Mouse (Mus musculus) kidney, postnatal 14 days (tissue): ENCODE data around the gene Frmpd3.
"Not testable (repeated sequence)": the region's sequence is repeated elsewhere in the genome, so short reads cannot be mapped to it uniquely, and the experiment has no call there.

Experiments
- DNase-seq: peaks from one replicate; pipeline ENCODE4 v3.0.0; 2022; ENCODE audit warnings: mixed read lengths

Gene Frmpd3

DNA sequence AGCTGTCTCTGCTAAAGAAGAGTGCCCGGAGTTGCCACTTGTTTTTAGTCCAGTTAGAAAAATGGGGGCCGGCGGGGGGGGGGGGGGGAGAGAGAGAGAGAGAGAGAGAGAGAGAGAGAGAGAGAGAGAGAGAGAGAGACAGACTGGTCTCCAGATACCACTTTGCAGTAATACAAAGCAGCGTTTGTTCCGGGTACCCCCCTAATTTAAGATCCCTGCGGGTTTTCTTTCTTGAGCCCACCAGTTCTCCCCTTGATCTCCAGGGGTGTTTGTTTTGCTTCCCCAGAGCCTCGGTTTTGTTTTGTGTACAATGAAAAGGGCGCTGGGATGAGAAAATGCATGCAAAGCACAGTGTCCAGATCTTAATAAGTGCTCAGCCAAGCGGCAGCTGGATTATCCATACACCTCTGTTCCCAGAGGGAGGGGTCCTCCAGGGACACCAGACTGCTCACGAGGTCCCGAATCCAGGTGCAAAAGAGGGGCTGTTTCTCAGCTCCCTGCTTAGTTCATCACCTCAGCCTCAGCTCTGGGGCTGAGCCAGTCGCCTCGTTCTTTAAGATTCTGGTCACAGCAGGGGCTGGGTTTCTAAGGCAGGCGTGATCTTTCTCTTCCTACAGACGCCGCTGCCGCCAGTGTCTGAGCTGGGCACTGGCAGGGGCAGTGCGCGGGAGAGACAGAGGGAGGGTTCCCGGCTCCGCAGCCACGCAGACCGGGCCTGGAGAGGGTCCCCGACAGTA lies at the start of gene Frmpd3:
Frmpd3 (plus strand) TSS at position 608 of the 737 bp plus-strand sequence.
- DNase-seq, result peak; percentile 12

- no peak for DNase-seq
Observed at GRCm38 (mm10) chrX:140303731-140304130, 38.3 kb upstream of the Frmpd3 start.

GRCm38 (mm10) chrX:140305652-140306051 lies 36.4 kb upstream of the Frmpd3 start:
- DNase-seq, result no peak

GRCm38 (mm10) chrX:140317931-140318330 lies 24.1 kb upstream of the Frmpd3 start:
- DNase-seq, result no peak

DNA sequence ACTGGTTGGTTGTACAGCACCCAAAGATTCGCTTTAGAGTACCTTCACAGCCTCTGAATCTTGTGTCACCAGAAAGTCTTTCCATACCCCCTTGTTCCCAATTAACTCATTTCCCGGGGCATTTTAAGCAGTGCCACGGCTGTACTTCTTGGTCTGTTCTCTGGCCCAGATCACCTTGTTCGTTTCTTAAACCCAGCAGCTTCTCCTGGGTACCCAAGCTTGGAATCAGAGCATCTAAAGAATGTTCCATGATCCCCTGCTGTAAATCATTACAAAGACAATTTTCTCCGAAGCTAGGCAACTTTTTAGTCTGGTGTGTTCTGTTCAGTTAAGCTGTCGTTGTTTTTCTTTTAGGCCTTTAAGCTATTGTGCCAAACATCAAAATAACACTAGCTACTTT lies 22.9 kb upstream of the Frmpd3 start:
- DNase-seq, result peak; percentile 10

- DNase-seq, result not testable (repeated sequence)
Observed at GRCm38 (mm10) chrX:140320671-140321070, 21.4 kb upstream of the Frmpd3 start.

DNA sequence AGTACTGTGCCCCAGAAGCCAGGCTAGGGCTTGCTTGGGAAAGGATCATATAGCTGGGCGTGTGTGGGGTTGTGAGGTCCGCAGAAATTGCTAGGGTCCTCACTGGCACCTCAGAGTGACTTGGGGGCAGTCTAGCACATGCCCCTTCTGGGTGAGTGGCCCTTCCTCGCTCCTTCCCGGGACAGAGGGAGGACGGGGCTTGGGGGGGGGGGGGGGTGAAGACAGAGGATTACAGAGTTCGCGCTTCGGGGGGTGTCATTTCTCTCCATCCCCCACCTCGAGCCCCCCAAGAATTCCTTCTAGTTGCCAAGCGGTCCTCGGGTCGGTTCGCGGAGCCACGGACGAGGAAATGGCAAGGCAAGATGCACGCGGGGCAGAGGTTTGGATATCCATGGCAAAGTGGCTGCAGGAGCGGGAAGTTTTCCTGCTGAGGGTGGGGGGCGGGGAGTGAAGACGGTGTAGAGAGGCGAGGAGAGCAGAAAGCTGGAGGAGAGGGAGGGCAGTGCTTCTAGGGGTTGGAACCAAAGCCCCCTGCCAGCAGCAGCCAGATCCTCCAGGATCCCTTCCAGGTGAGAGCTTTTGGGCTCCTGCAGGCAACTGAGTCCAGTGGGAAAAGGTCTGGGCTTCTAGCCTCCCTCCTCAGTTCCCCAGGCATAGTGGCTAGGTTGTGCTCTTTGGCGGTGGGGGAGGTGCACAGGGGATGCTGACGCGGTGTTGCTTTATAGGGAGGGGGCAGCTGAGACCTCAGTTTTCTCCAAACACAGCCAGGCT lies 515 bp downstream of the Frmpd3 start:
- DNase-seq, result no peak

DNA sequence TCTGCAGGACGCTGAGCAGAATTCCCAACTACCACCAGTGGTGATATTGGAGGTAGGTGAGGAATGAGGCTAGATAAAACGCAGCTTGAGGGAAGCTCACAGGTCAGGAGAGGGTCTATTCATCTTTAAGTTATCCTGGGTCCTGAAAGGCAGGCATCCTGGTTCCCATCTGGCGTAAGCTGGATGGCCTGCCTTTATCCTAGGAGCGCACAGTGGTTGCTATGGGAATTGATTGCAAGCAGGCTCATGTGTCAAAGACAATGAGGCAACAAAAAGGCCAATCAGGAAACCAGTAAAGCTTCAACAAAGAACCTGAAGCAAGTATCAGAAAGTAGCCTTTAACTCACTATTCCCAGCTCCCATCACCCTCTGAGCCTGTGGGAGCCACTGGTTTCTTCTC lies 33.6 kb downstream of the Frmpd3 start:
- no peak for DNase-seq

GRCm38 (mm10) chrX:140399986-140400385 lies 57.9 kb downstream of the Frmpd3 start:
- no peak for DNase-seq

GRCm38 (mm10) chrX:140402904-140403303 lies 60.8 kb downstream of the Frmpd3 start:
- DNase-seq, result peak; percentile 2

- peak; percentile 2 for DNase-seq
Observed at GRCm38 (mm10) chrX:140406079-140406478, 64.0 kb downstream of the Frmpd3 start.

DNA sequence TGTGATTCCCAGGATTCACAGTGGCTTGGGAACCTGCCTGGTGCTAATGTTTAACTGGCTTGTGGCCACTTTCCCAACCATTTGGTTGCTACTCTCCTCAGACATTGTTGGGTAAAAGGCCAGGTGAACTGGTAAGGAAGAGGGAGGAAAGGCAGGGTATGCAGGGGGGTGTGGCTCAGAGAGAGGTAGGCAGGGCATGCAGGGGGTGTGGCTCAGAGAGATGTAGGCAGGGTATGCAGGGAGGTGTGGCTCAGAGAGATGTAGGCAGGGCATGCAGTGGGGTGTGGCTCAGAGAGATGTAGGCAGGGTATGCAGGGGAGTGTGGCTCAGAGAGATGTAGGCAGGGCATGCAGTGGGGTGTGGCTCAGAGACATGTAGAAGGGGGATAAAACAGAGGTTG lies 64.4 kb downstream of the Frmpd3 start:
- peak; percentile 39 for DNase-seq

GRCm38 (mm10) chrX:140407593-140407992 lies 65.5 kb downstream of the Frmpd3 start:
- DNase-seq, result no peak

DNA sequence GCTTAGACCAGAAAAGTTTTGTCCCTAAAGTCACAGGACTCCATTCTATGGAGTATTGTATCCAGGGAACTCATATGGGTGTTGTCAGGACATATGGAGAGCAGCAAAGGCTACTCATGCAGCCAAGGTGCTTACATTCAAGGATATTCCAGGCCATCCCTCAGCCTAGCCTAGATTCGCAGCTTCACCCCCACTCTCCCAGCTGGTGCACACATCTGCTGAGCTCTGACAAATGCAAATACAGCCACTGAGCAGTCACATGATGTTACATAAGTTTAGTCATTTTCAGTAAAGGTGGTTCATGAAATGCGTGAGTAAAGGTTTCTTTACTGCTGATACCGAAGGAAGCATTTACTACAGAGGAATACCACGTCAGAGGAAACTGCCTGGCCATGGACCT lies 76.4 kb downstream of the Frmpd3 start:
- DNase-seq, result no peak

GRCm38 (mm10) chrX:140427124-140427523 lies 85.1 kb downstream of the Frmpd3 start:
- no peak for DNase-seq

- DNase-seq, result no peak
Observed at GRCm38 (mm10) chrX:140428252-140428651, 86.2 kb downstream of the Frmpd3 start.

GRCm38 (mm10) chrX:140429985-140430384 lies 87.9 kb downstream of the Frmpd3 start:
- no peak for DNase-seq

- DNase-seq, result no peak
Observed at GRCm38 (mm10) chrX:140430506-140430905, 88.4 kb downstream of the Frmpd3 start.

DNA sequence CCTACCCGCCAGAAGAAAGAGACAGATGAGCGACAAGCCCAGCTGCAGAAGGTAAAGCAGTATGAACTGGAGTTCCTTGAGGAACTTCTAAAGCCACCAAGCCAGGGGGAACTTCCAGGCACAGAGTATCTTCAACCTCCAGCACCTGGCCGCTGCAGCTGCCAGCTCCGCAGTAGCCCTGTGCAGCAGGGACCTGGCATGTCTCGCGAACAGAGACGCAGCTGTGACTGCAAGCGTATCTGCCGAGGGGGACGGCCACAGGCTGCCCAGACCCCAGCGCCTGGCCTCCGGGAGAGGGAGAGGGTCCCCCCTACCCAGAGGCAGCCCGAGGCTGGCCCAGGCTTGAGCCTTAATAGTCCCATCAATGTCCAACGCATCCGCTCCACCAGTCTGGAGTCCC lies 89.9 kb downstream of the Frmpd3 start:
- no peak for DNase-seq

GRCm38 (mm10) chrX:140432786-140433185 lies 90.7 kb downstream of the Frmpd3 start:
- DNase-seq, result no peak

- DNase-seq, result no peak
Observed at GRCm38 (mm10) chrX:140437906-140438305, 95.8 kb downstream of the Frmpd3 start.

DNA sequence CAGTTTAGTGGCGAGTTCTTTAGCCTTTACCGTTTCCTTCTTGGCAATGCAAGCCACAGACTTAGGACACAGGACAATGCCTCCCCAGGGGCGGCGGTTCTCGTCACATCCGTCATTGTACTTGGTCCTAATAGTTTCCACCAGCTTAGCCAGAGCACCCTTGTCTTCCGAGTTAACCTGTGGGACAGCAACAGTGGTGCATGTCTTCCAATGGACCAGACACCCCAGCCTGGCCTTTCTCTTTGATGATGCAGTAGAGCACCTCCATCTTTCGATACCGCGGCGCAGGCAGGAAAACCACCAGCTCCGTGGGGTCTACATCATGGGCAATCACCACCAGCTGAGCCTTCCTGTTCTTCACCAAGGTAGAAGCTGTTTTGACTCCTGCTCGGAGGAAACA lies 103.5 kb downstream of the Frmpd3 start:
- DNase-seq, result no peak

GRCm38 (mm10) chrX:140450071-140450470 lies 108.0 kb downstream of the Frmpd3 start:
- DNase-seq, result peak; percentile 37

DNA sequence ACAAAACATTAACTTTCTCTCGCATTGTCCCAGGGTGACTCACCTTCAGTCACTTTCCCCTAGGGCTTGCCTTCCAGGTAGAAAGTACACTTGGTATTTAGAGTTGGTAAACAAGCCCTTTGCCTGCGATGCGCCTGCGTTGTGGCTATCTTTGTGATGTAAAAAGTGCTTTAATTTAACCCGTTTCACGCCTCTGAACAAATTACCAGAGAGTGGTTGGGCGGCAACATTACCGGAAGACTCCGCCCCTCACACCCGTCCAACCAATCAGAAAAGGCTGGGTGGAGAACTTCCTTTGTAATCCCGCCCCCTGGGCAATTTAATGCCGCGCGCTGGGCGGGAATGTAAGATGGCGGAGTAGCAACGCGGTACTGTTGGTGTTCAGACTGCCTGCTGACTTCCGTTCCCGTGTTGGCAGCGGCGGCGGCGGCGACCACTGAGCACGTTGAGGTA lies 114.2 kb downstream of the Frmpd3 start, which contains the start of gene Prps1:
Prps1 (plus strand) TSS at position 335 of the 453 bp plus-strand sequence.
- DNase-seq, result peak; percentile 89
